Mouse (Mus musculus): Measurements from ENCODE around the gene Chordc1. TPM values are rescaled to one million over a fixed set of nuclear protein-coding genes. Genes with fewer than 3 reads are reported as not detected.

The Chordc1 gene
- total and polyA plus RNA-seq, 3 experiments = 207 to 299 (median 287) TPM

DNA sequence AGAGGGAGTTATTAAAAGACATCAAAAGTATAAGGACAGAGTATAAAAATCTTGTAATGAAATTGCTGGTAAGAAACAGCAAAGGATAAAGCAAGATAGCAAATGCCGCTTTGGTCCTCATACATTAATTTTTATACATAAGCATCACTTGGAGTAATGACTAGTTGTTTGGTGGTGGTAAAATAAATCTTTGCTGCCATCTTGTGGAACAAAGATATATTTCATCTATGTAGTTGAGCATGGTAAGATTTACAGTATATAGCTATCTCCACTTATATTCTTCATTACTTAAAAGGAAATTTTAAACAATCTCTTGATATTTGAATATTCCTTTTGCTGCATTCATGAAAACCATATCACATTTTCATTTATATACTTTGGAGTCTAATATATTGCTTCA lies 14.4 kb upstream of the Chordc1 start:
- H3K36me3 ChIP-seq (ENCODE audit: control insufficient read depth in 1 of 2, insufficient read depth in 2 of 2, low read length in 2 of 2) = peaks cover 0 to 7% of the 10 kb centered on the region in 2 experiments; a peak in 2 of 4 replicates
- H3K9ac ChIP-seq (ENCODE audit: control insufficient read depth, low read depth, low read length, poor library complexity, severe bottlenecking) = no peak overlapping the region
- DNase-seq (ENCODE audit: low read depth, low spot score) = peak; percentile 91
- peaks cover 4 to 5% of the 10 kb centered on the region in 2 experiments; a peak in 3 of 4 replicates for H3K27me3 ChIP-seq (ENCODE audit: control insufficient read depth in 1 of 2, insufficient read depth in 2 of 2, low read length in 2 of 2)
- H3K4me3 ChIP-seq (ENCODE audit: control insufficient read depth in 1 of 2, insufficient read depth in 1 of 2, low read depth in 2 of 2, low read length in 2 of 2) = no peak overlapping the region
- no peaks in the 10 kb centered on the region for H3K9me3 ChIP-seq (replicated peaks; ENCODE audit: insufficient read depth, low read length)
- no peaks in the 10 kb centered on the region for H3K79me2 ChIP-seq (ENCODE audit: control insufficient read depth, insufficient read depth, low read length, poor library complexity)
- no peak overlapping the region for H3K27ac ChIP-seq (ENCODE audit: control insufficient read depth, low read depth, low read length)
- H3K4me1 ChIP-seq (ENCODE audit: control insufficient read depth in 1 of 2, insufficient read depth in 2 of 2, low read length in 2 of 2) = peaks cover 0 to 2% of the 10 kb centered on the region in 2 experiments; a peak in 1 of 4 replicates
- no peak for TF ChIP-seq ZNF384 (IDR thresholded peaks at IDR 0.05; ENCODE audit: low read depth, low read length)
- TF ChIP-seq NRF1 (IDR thresholded peaks at IDR 0.05; ENCODE audit: insufficient read depth, low read depth, low read length, poor library complexity, severe bottlenecking) = no peak
- no peak for TF ChIP-seq BHLHE40 (IDR thresholded peaks at IDR 0.05; ENCODE audit: borderline replicate concordance, low read depth, low read length)
- TF ChIP-seq EP300 (IDR thresholded peaks at IDR 0.05; ENCODE audit: low read depth in 1 of 2, low read length in 2 of 2) = no peak
- no peak for TF ChIP-seq CHD2 (IDR thresholded peaks at IDR 0.05; ENCODE audit: low read length)
- no peak for TF ChIP-seq TBP (IDR thresholded peaks at IDR 0.05; ENCODE audit: low read depth, low read length)
- no peak for TF ChIP-seq MAZ (IDR thresholded peaks at IDR 0.05; ENCODE audit: low read depth, low read length)
- no peak for TF ChIP-seq MYB (IDR thresholded peaks at IDR 0.05; ENCODE audit: low read depth, low read length)
- no peak for TF ChIP-seq ETS1 (IDR thresholded peaks at IDR 0.05; ENCODE audit: low read depth, low read length)
- TF ChIP-seq HCFC1 (IDR thresholded peaks at IDR 0.05; ENCODE audit: low read depth, low read length) = 0 out of 2 replicates have a peak, but pooled peaks have one; percentile 19
- TF ChIP-seq POLR2A (IDR thresholded peaks at IDR 0.05; ENCODE audit: control insufficient read depth in 1 of 2, insufficient read depth in 1 of 2, low read depth in 1 of 2, low read length in 2 of 2, poor library complexity in 1 of 2) = no peak
- no peak for TF ChIP-seq TCF12 (IDR thresholded peaks at IDR 0.05; ENCODE audit: low read depth, low read length)
- peak; percentile 38; the same call in 1 of the 2 replicates for TF ChIP-seq JUND (IDR thresholded peaks at IDR 0.05; ENCODE audit: low read depth, low read length)
- TF ChIP-seq CTCF (IDR thresholded peaks at IDR 0.05 in 2 of 3, conservative IDR thresholded peaks at IDR 0.05 in 1 of 3; ENCODE audit: control insufficient read depth in 1 of 3, insufficient read depth in 1 of 3, low read depth in 2 of 3, low read length in 3 of 3, poor library complexity in 1 of 3, severe bottlenecking in 1 of 3) = peak; percentile 41 to 98 (median 43); a peak in 5 of 6 replicates
- TF ChIP-seq ELF1 (IDR thresholded peaks at IDR 0.05; ENCODE audit: low read depth, low read length) = no peak
- TF ChIP-seq POLR2AphosphoS2 (IDR thresholded peaks at IDR 0.05; ENCODE audit: low read length) = no peak
- TF ChIP-seq GABPA (IDR thresholded peaks at IDR 0.05; ENCODE audit: low read depth, low read length) = no peak
- no peak for TF ChIP-seq MXI1 (IDR thresholded peaks at IDR 0.05; ENCODE audit: low read depth, low read length)
- no peak for TF ChIP-seq UBTF (IDR thresholded peaks at IDR 0.05; ENCODE audit: borderline replicate concordance, insufficient read depth, low read depth, low read length)
- TF ChIP-seq SIN3A (IDR thresholded peaks at IDR 0.05; ENCODE audit: low read length) = no peak
- TF ChIP-seq E2F4 (IDR thresholded peaks at IDR 0.05; ENCODE audit: borderline replicate concordance, low read depth, low read length) = no peak
- TF ChIP-seq ZKSCAN1 (IDR thresholded peaks at IDR 0.05; ENCODE audit: low read depth, low read length) = no peak
- TF ChIP-seq MYC (IDR thresholded peaks at IDR 0.05; ENCODE audit: low read depth, low read length) = peak; percentile 68; the same call in 1 of the 2 replicates
- TF ChIP-seq MAFK (IDR thresholded peaks at IDR 0.05; ENCODE audit: borderline replicate concordance, low read depth, low read length) = no peak
- TF ChIP-seq ZMIZ1 (IDR thresholded peaks at IDR 0.05; ENCODE audit: low read depth, low read length) = no peak
- TF ChIP-seq CHD1 (IDR thresholded peaks at IDR 0.05; ENCODE audit: low read depth, low read length) = no peak
- TF ChIP-seq MEF2A (IDR thresholded peaks at IDR 0.05; ENCODE audit: extremely low read depth, insufficient replicate concordance, low read depth, low read length, poor library complexity, severe bottlenecking) = no peak
- TF ChIP-seq NELFE (IDR thresholded peaks at IDR 0.05; ENCODE audit: low read depth, low read length) = no peak
- TF ChIP-seq POLR2AphosphoS5 (IDR thresholded peaks at IDR 0.05; ENCODE audit: borderline replicate concordance, low read depth, low read length) = no peak
- TF ChIP-seq MAX (IDR thresholded peaks at IDR 0.05; ENCODE audit: low read length) = no peak
- TF ChIP-seq USF1 (IDR thresholded peaks at IDR 0.05; ENCODE audit: low read depth, low read length) = no peak
- TF ChIP-seq KAT2A (conservative IDR thresholded peaks at IDR 0.05; ENCODE audit: low read depth, low read length) = no peak
- peak; percentile 94 for TF ChIP-seq SMC3 (IDR thresholded peaks at IDR 0.05; ENCODE audit: low read depth, low read length)
- no peak; the same call in none of the 2 replicates for TF ChIP-seq RAD21 (IDR thresholded peaks at IDR 0.05; ENCODE audit: low read depth, low read length)
- no peak for TF ChIP-seq USF2 (IDR thresholded peaks at IDR 0.05; ENCODE audit: borderline replicate concordance in 1 of 2, insufficient read depth in 1 of 2, low read depth in 1 of 2, low read length in 2 of 2)
- no peak for TF ChIP-seq GATA1 (IDR thresholded peaks at IDR 0.05; ENCODE audit: low read depth, low read length)
- peak; percentile 99 for TF ChIP-seq ZC3H11A (IDR thresholded peaks at IDR 0.05; ENCODE audit: low read depth, low read length)
- no peak for TF ChIP-seq RCOR1 (IDR thresholded peaks at IDR 0.05; ENCODE audit: low read depth, low read length)
